Mouse (Mus musculus) liver, adult 2 months (tissue): ENCODE data around the gene Gm45785. TPM values are rescaled to one million over a fixed set of nuclear protein-coding genes. Genes with fewer than 3 reads are reported as not detected.

Experiments used
- DNase-seq: peaks from one replicate; pipeline ENCODE4 v3.0.0-alpha.2; 2011; ENCODE audit warnings: low read depth, low spot score; ENCODE audit errors: extremely low read depth
- H3K27ac ChIP-seq: fragments of 200-500 bp; replicated peaks from 2 replicates; pipeline ENCODE4 v1.5.1; 2012; ENCODE audit warnings: low read depth, mild to moderate bottlenecking, control low read depth, inconsistent platforms, low read length; ENCODE audit not compliant: insufficient read depth
- H3K27me3 ChIP-seq: fragments of 200-500 bp; 2 replicates; pipeline ENCODE4 v1.6.1; 2012; ENCODE audit warnings: mild to moderate bottlenecking, moderate library complexity, low read length, inconsistent platforms; ENCODE audit not compliant: control insufficient read depth, insufficient read depth
- H3K36me3 ChIP-seq: fragments of 200-500 bp; 2 replicates; pipeline ENCODE4 v1.6.1; 2012; ENCODE audit warnings: low read length, inconsistent platforms; ENCODE audit not compliant: control insufficient read depth, insufficient read depth
- H3K4me1 ChIP-seq: fragments of 200-500 bp; 2 replicates; pipeline ENCODE4 v1.6.1; 2011; ENCODE audit warnings: low read length; ENCODE audit not compliant: control insufficient read depth, insufficient read depth
- H3K4me3 ChIP-seq: fragments of 200-500 bp; 2 replicates; pipeline ENCODE4 v1.5.1; 2011; ENCODE audit warnings: low read depth, mild to moderate bottlenecking, control low read depth, low read length, moderate library complexity; ENCODE audit not compliant: insufficient read depth
- H3K79me2 ChIP-seq: fragments of 200-500 bp; 2 replicates; pipeline ENCODE4 v1.6.1; 2012; ENCODE audit warnings: inconsistent platforms, mild to moderate bottlenecking, low read length, moderate library complexity; ENCODE audit not compliant: control insufficient read depth, insufficient read depth
- H3K9ac ChIP-seq: fragments of 200-500 bp; 2 replicates; pipeline ENCODE4 v1.6.1; 2012; ENCODE audit warnings: low read depth, mild to moderate bottlenecking, control low read depth, inconsistent platforms, low read length
- CTCF ChIP-seq: fragments of 200-500 bp; IDR thresholded peaks from 2 replicates; pipeline ENCODE4 v1.5.1; 2011; ENCODE audit warnings: low read depth, low read length, control low read depth
- POLR2A ChIP-seq: fragments of 200-500 bp; IDR thresholded peaks from 2 replicates; pipeline ENCODE4 v1.6.1; 2011; ENCODE audit warnings: low read length, control low read depth; ENCODE audit not compliant: insufficient read depth; ENCODE audit errors: extremely low read depth
- WGBS: fragments of 180-500 bp; shearing (Covaris S2); methylation state at CpG from one replicate; pipeline ENCODE4 v1.1.7; 2018; 5-methylcytosine and 5-hydroxymethylcytosine counted together
- polyA plus RNA-seq: library from polyadenylated mRNA; depleted of rRNA; stranded (reverse); fragments of >200 nt; gene quantifications from 2 replicates; pipeline ENCODE4 v1.2.3, GENCODE M21; 2012; rRNA removed
- total RNA-seq: library from RNA; depleted of rRNA; stranded (reverse); fragments of >200 nt; gene quantifications from 2 replicates; pipeline ENCODE4 v1.2.3, GENCODE M21; 2014; rRNA removed

The Gm45785 gene
- total and polyA plus RNA-seq, 2 experiments = 1.4 TPM; not detected in 1

GRCm38 (mm10) chr7:140787406-140788052 is 68.6 kb downstream of the Gm45785 start, which contains the start of gene Syce1:
TSS of gene Syce1 (minus strand) at chr7:140787852.
- Histone ChIP-seq H3K4me1 (no peaks in the 10 kb centered on the region), H3K4me3 (no peak within 1 kb of the TSS), H3K36me3 (no peaks in the 10 kb centered on the region), H3K27ac (no peak within 1 kb of the TSS), H3K27me3 (peaks cover 15% of the 10 kb centered on the region; the same call in 1 of the 2 replicates), H3K9ac (no peak within 1 kb of the TSS), H3K79me2 (no peaks in the 10 kb centered on the region)
- DNase-seq = no peak
- WGBS = 82% methylated on average over 33 of the region's 33 CpGs
- TF ChIP-seq POLR2A = no peak
- TF ChIP-seq CTCF = no peak

DNA sequence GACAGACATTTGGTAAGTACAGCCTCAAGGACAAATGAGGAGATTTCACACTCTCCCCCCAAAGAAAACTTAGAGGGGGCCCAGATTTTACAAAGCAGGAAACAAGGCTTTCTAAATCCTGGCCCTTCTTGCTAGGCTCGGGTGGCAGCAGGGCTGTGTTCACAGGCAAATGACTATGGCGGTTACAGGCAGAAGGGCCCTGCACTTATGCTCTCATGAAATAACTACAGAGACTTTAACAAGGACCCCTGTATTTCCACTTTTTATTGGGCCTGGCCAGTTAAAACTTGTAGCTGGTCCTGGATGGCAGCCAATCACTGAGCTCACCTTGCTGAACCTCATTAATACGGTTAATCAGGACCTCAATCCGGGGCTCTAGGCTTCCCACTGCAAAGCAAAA is 75.6 kb downstream of the Gm45785 start:
- H3K27me3 ChIP-seq = peaks cover 3% of the 10 kb centered on the region; the same call in 1 of the 2 replicates
- DNase-seq = no peak
- H3K4me1 ChIP-seq = no peaks in the 10 kb centered on the region
- H3K9ac ChIP-seq = no peak overlapping the region
- H3K4me3 ChIP-seq = no peak overlapping the region
- 91% methylated on average over 4 of the region's 4 CpGs for WGBS
- H3K79me2 ChIP-seq = no peaks in the 10 kb centered on the region
- TF ChIP-seq POLR2A (no peak), CTCF (no peak)
- H3K36me3 ChIP-seq = no peaks in the 10 kb centered on the region
- no peak overlapping the region for H3K27ac ChIP-seq

Other genes starting within 250 kb of the Gm45785 start
- gene Olfr61, start 227.4 kb downstream of the Gm45785 start, total RNA-seq = not detected in 2 replicates
- gene Olfr61, start 227.4 kb downstream of the Gm45785 start, polyA plus RNA-seq = not detected in 2 replicates
- gene Olfr53, start 209.9 kb downstream of the Gm45785 start, total RNA-seq = not detected in 2 replicates
- not detected in 2 replicates for gene Olfr53, start 209.9 kb downstream of the Gm45785 start, polyA plus RNA-seq
- under 0.01 TPM in 1 of 2 replicates, not detected in the other for gene Olfr539, start 196.4 kb downstream of the Gm45785 start, total RNA-seq
- not detected in 2 replicates for gene Olfr539, start 196.4 kb downstream of the Gm45785 start, polyA plus RNA-seq
- gene Olfr45, start 174.4 kb downstream of the Gm45785 start, total RNA-seq = not detected in 2 replicates
- not detected in 2 replicates for gene Olfr45, start 174.4 kb downstream of the Gm45785 start, polyA plus RNA-seq
- gene Olfr541, start 159.1 kb downstream of the Gm45785 start, total RNA-seq = not detected in 2 replicates
- 0.07 TPM in 1 of 2 replicates, not detected in the other for gene Olfr541, start 159.1 kb downstream of the Gm45785 start, polyA plus RNA-seq
- 3,097 and 4,003 TPM in 2 replicates for gene Cyp2e1, start 92.6 kb downstream of the Gm45785 start, total RNA-seq
- 2,786 and 2,859 TPM in 2 replicates for gene Cyp2e1, start 92.6 kb downstream of the Gm45785 start, polyA plus RNA-seq
- gene Syce1, start 68.5 kb downstream of the Gm45785 start, total RNA-seq = not detected in 2 replicates
- 0.07 TPM in 1 of 2 replicates, not detected in the other for gene Syce1, start 68.5 kb downstream of the Gm45785 start, polyA plus RNA-seq
- 1.0 TPM in 2 replicates for gene Zfp941, start 34.2 kb downstream of the Gm45785 start, total RNA-seq
- gene Zfp941, start 34.2 kb downstream of the Gm45785 start, polyA plus RNA-seq = 0.34 and 0.77 TPM in 2 replicates
- 511 and 549 TPM in 2 replicates for gene Urah, start 21.3 kb downstream of the Gm45785 start, total RNA-seq
- 1,037 and 1,096 TPM in 2 replicates for gene Urah, start 21.3 kb downstream of the Gm45785 start, polyA plus RNA-seq
- 0.46 TPM in 1 of 2 replicates, not detected in the other for gene Scgb1c1, start 10.8 kb downstream of the Gm45785 start, total RNA-seq
- 1.0 TPM in 1 of 2 replicates, not detected in the other for gene Scgb1c1, start 10.8 kb downstream of the Gm45785 start, polyA plus RNA-seq
- gene Odf3, start 8.5 kb downstream of the Gm45785 start, total RNA-seq = not detected in 2 replicates
- gene Odf3, start 8.5 kb downstream of the Gm45785 start, polyA plus RNA-seq = not detected in 2 replicates
- 17.5 and 20.3 TPM in 2 replicates for gene Ric8a, start 626 bp upstream of the Gm45785 start, total RNA-seq
- 24.6 and 34.4 TPM in 2 replicates for gene Ric8a, start 626 bp upstream of the Gm45785 start, polyA plus RNA-seq
- gene Bet1l, start 1.2 kb upstream of the Gm45785 start, total RNA-seq = 15.0 and 15.4 TPM in 2 replicates
- 22.1 and 29.2 TPM in 2 replicates for gene Bet1l, start 1.2 kb upstream of the Gm45785 start, polyA plus RNA-seq
- 83.6 and 102 TPM in 2 replicates for gene Psmd13, start 25.6 kb upstream of the Gm45785 start, total RNA-seq
- 51.1 and 58.2 TPM in 2 replicates for gene Psmd13, start 25.6 kb upstream of the Gm45785 start, polyA plus RNA-seq
- gene Sirt3, start 26.0 kb upstream of the Gm45785 start, total RNA-seq = 134 and 150 TPM in 2 replicates
- gene Sirt3, start 26.0 kb upstream of the Gm45785 start, polyA plus RNA-seq = 155 TPM in 2 replicates
- 0.55 and 0.81 TPM in 2 replicates for gene Cox8b, start 44.1 kb upstream of the Gm45785 start, total RNA-seq
- not detected in 2 replicates for gene Cox8b, start 44.1 kb upstream of the Gm45785 start, polyA plus RNA-seq
- 28.9 and 33.4 TPM in 2 replicates for gene Nlrp6, start 64.6 kb upstream of the Gm45785 start, total RNA-seq
- 72.9 and 119 TPM in 2 replicates for gene Nlrp6, start 64.6 kb upstream of the Gm45785 start, polyA plus RNA-seq
- gene Pgghg, start 85.1 kb upstream of the Gm45785 start, total RNA-seq = 16.6 and 19.1 TPM in 2 replicates
- gene Pgghg, start 85.1 kb upstream of the Gm45785 start, polyA plus RNA-seq = 41.3 and 43.3 TPM in 2 replicates
- gene Ifitm5, start 94.0 kb upstream of the Gm45785 start, total RNA-seq = 0.40 and 0.55 TPM in 2 replicates
- 0.76 and 1.0 TPM in 2 replicates for gene Ifitm5, start 94.0 kb upstream of the Gm45785 start, polyA plus RNA-seq
- gene Gm45717, start 99.6 kb upstream of the Gm45785 start, total RNA-seq = not detected in 2 replicates
- gene Gm45717, start 99.6 kb upstream of the Gm45785 start, polyA plus RNA-seq = not detected in 2 replicates
- 270 and 282 TPM in 2 replicates for gene Ifitm2, start 99.7 kb upstream of the Gm45785 start, total RNA-seq
- gene Ifitm2, start 99.7 kb upstream of the Gm45785 start, polyA plus RNA-seq = 968 and 1,028 TPM in 2 replicates
- 11.2 and 11.3 TPM in 2 replicates for gene Ifitm1, start 110.9 kb upstream of the Gm45785 start, total RNA-seq
- gene Ifitm1, start 110.9 kb upstream of the Gm45785 start, polyA plus RNA-seq = 48.6 and 79.4 TPM in 2 replicates
- 296 and 392 TPM in 2 replicates for gene Ifitm3, start 154.4 kb upstream of the Gm45785 start, total RNA-seq
- gene Ifitm3, start 154.4 kb upstream of the Gm45785 start, polyA plus RNA-seq = 848 and 1,254 TPM in 2 replicates
- gene Ifitm6, start 161.6 kb upstream of the Gm45785 start, total RNA-seq = 0.81 and 0.83 TPM in 2 replicates
- gene Ifitm6, start 161.6 kb upstream of the Gm45785 start, polyA plus RNA-seq = 0.72 and 1.7 TPM in 2 replicates
- not detected in 2 replicates for gene Gm17387, start 172.8 kb upstream of the Gm45785 start, total RNA-seq
- not detected in 2 replicates for gene Gm17387, start 172.8 kb upstream of the Gm45785 start, polyA plus RNA-seq
- gene B4galnt4, start 204.8 kb upstream of the Gm45785 start, total RNA-seq = 0.09 TPM in 1 of 2 replicates, not detected in the other
- 0.04 and 0.10 TPM in 2 replicates for gene B4galnt4, start 204.8 kb upstream of the Gm45785 start, polyA plus RNA-seq
- gene Pkp3, start 221.9 kb upstream of the Gm45785 start, total RNA-seq = 0.60 and 0.83 TPM in 2 replicates
- gene Pkp3, start 221.9 kb upstream of the Gm45785 start, polyA plus RNA-seq = 1.9 and 2.0 TPM in 2 replicates
- gene Sigirr, start 244.2 kb upstream of the Gm45785 start, total RNA-seq = 21.8 and 28.5 TPM in 2 replicates
- 42.4 and 42.5 TPM in 2 replicates for gene Sigirr, start 244.2 kb upstream of the Gm45785 start, polyA plus RNA-seq